Mouse (Mus musculus): Measurements from ENCODE around the gene Myh10.
"Not testable (repeated sequence)": the region's sequence is repeated elsewhere in the genome, so short reads cannot be mapped to it uniquely, and the experiment has no call there.

Gene Myh10

DNA sequence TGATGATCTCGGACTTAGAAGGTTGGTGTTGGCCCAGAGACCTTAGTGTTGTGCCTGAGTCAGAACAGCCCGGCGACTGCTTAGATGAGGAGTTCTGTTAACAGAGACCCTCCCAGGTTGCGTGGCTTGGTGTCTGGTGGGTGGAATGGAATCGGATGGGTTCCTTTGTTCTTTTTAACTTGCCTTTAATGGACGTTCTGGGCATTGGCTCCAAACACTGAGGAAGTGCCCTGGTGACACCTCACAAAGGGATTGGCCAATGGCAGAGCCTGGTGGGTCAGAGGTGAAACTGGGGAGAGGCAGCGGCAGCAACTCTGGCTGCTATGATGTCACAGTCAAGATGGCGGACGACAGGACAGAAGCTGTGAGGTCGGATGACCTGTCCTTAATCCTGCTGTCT, 99.4 kb downstream of the Myh10 start:
- no peak for DNase-seq (ENCODE audit: low spot score in 2 of 2)

- DNase-seq (ENCODE audit: low spot score in 2 of 2), result no peak
Observed at GRCm38 (mm10) chr11:68791794-68792193, 100.4 kb downstream of the Myh10 start.

GRCm38 (mm10) chr11:68798258-68798657, 106.9 kb downstream of the Myh10 start:
- DNase-seq (ENCODE audit: low spot score in 2 of 2), result no peak

GRCm38 (mm10) chr11:68805148-68805547, 113.8 kb downstream of the Myh10 start:
- no peak for DNase-seq (ENCODE audit: low spot score in 2 of 2)

- peak; percentile 12 to 33 for DNase-seq (ENCODE audit: low spot score in 2 of 2)
Observed at GRCm38 (mm10) chr11:68807787-68808186, 116.4 kb downstream of the Myh10 start.

- no peak for DNase-seq (ENCODE audit: low spot score in 2 of 2)
Observed at GRCm38 (mm10) chr11:68811881-68812577, 120.7 kb downstream of the Myh10 start.

DNA sequence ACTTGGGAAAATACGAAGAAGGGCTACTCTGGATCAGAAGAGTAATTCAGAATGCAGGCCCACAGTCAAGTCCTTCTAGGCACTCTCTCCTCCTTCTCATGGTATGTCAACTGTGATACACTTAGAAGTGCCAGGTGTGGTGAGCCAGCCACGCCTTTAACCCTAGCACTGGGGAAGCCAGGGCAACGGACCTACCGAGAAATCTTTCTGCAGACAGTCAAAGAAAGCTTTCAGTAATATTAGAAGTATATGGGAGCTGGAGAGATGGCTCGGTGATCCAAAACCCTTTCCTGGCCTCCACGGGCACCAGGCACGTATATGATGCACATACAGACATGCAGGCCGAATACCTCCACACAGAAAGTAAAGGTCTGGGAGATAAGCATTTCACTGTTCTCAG, 127.1 kb downstream of the Myh10 start:
- no peak for DNase-seq (ENCODE audit: low spot score in 2 of 2)

DNA sequence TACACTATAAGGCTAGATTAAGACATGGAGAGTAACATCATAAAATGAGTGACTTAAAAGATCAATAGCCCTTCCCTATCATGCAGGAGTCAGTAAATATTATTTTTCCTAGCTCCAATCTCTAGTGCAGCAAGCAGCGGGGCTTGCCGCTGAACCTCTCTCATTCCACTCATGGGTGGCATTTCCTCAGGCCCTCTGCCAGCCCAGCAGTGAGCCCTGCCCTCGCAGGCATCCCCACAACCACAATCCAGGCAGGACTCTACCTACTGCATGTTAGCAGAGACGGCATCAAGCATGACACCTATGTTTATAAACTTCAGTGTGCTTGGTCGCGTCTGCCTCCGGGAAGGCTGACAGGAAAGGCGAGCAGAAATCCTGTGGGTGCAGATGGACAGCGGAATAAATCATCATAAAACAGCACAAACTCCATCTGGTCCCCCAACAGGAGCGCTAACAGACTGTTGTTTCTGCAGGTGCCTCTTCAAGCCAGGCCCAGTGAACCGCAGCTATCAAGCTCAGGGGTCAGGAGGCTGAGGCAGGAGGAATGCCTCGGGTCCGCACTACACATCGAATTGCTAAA, 128.0 kb downstream of the Myh10 start:
- no peak for DNase-seq (ENCODE audit: low spot score in 2 of 2)

DNA sequence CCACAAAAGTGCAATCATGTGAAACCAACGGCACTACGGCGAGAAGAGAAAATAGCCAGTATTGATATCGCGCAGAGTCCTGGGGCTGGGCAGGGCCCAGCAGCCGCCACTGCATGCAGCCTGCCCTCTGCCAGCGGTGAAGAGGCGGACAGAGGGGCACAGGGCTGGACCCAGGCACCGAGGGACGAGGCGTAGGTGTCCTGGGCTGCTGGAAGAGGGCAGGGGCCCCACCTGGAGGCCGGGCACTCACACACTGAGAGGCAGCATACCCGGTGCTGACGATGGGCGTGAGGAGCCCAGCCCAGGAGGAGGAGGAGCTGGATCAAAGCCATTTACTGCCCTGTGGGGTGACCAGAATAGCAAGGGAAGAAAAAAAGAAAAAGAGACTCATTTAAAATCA, 131.0 kb downstream of the Myh10 start:
- DNase-seq (ENCODE audit: low spot score in 2 of 2), result no peak

DNA sequence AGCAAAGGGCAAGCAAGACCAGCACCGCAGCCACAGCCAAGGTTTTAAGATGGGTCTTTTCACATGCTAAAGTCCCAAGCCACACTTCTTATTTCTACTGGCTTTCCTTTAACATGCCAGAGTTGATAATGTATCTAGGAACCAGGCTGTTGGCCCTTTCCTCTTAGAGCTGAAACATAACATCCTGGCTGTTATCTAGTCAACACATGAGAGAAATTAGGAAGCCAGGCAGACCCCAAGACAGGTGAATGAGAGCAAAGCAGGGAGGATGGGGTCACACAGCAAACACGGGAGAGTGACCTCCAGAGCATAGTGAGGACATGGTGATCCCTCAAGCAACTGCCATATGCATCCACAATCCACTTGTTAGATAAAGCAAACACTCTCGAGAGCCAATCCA, 135.4 kb downstream of the Myh10 start:
- no peak for DNase-seq (ENCODE audit: low spot score in 2 of 2)

GRCm38 (mm10) chr11:68831580-68831979, 140.2 kb downstream of the Myh10 start:
- DNase-seq (ENCODE audit: low spot score in 2 of 2), result not testable (repeated sequence)

GRCm38 (mm10) chr11:68832793-68833192, 141.4 kb downstream of the Myh10 start:
- peak in 1 of 2 experiments; percentile 11 for DNase-seq (ENCODE audit: low spot score in 2 of 2)

GRCm38 (mm10) chr11:68833593-68833992, 142.2 kb downstream of the Myh10 start:
- DNase-seq (ENCODE audit: low spot score in 2 of 2), result no peak

- no peak for DNase-seq (ENCODE audit: low spot score in 2 of 2)
Observed at GRCm38 (mm10) chr11:68835034-68835433, 143.7 kb downstream of the Myh10 start.

- DNase-seq (ENCODE audit: low spot score in 2 of 2), result no peak
Observed at GRCm38 (mm10) chr11:68839606-68840005, 148.2 kb downstream of the Myh10 start.

DNA sequence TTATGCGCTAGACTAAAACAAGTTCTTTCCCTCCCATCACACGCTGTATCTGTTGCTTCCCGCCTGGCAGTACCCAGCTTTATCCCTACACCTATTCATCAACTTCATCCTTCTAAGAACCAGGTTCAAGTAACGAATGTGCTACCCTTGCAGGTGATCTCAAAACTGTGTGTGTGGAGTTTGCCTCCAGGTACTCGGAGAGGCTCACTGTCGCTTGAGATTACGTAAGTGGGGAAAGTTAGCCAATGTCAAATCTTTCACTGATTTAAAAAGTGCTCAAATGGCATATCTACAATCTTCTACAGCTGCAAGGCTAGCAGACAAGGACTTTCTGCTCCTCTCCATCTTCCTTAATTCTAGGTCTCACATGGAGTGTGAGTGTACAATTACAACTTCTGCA, 159.5 kb downstream of the Myh10 start:
- DNase-seq (ENCODE audit: low spot score in 2 of 2), result no peak

GRCm38 (mm10) chr11:68851644-68852485, 160.5 kb downstream of the Myh10 start:
- DNase-seq (ENCODE audit: low spot score in 2 of 2), result no peak

GRCm38 (mm10) chr11:68852486-68852901, 161.1 kb downstream of the Myh10 start:
- peak; percentile 53 to 64 for DNase-seq (ENCODE audit: low spot score in 2 of 2)

- peak; percentile 100 for DNase-seq (ENCODE audit: low spot score in 2 of 2)
Observed at GRCm38 (mm10) chr11:68852932-68853409, 161.6 kb downstream of the Myh10 start.

DNA sequence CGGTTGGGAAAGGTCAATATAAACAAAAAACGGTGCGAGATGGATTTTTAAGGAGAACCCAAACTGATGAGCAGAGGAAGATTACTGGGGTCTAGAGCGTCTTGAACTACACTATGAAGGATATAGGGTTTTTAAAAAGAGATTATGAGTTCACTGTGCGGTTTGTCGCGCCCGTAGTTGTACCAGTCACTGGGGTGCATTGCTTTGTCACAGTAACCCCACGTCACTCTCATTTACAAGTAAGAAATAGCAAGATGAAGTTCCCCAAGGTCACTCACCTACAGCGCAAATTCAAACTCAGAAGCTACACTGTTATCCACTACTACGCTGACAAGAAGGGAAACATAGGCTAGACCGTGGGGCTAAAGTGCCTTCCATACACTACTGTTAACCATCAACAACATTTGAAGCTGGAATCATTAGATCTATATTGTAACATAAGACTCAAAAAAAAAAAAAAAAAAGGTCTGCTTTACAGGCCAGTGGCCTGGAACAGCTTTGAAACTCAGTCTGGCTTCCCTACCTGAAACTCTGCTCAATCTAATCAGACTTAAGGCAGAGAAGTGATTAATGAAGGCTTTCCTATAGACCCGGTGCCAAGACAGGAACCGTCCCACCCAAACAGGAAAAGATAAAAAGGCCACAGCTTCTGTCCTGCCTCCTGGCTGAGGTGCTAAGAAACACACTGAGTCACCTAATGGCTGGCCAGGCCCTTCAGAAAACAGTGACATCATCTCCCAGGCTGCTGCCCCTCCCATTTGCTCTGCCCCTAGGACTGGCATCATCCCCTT, 162.4 kb downstream of the Myh10 start:
- DNase-seq (ENCODE audit: low spot score in 2 of 2), result peak; percentile 14 to 37

GRCm38 (mm10) chr11:68854621-68855020, 163.3 kb downstream of the Myh10 start:
- DNase-seq (ENCODE audit: low spot score in 2 of 2), result no peak

DNA sequence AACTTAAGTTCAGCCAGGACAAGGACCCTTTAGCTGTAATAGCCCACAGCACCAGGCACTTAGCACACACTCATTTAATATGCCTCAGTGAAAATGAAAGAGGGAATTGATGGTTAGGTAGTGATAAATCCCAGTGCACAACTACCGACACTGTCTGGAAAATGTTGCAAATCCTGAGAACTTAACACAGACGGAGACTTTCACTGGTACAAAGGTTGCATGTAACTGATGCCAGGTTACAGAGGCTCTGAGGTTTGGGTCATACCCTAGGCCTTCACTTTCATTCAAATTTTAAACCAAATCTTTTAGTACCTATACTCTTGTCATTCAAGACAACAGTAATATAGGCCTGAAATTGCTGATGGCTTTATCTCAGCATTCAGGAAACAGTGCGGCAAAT, 166.0 kb downstream of the Myh10 start:
- DNase-seq (ENCODE audit: low spot score in 2 of 2), result no peak

Measured in spleen, postnatal 36 days (tissue).